Mouse (Mus musculus) ES-Bruce4 (cell line): ENCODE measurements around the gene Bdkrb1.
A peak's percentile ranks its signal among the peaks of the same experiment; 100 is the strongest.

ENCODE experiments used
- CTCF ChIP-seq: IDR thresholded peaks from one replicate; pipeline ENCODE4 v1.8.1; 2011; ENCODE audit warnings: low read depth, low read length
- EP300 ChIP-seq: IDR thresholded peaks from 2 replicates; pipeline ENCODE4 v1.6.1; 2011; ENCODE audit warnings: low read depth, low read length; ENCODE audit not compliant: insufficient read depth
- POLR2A ChIP-seq: IDR thresholded peaks from one replicate; pipeline ENCODE4 v1.8.1; 2011; ENCODE audit warnings: low read length; ENCODE audit not compliant: insufficient read depth

DNA sequence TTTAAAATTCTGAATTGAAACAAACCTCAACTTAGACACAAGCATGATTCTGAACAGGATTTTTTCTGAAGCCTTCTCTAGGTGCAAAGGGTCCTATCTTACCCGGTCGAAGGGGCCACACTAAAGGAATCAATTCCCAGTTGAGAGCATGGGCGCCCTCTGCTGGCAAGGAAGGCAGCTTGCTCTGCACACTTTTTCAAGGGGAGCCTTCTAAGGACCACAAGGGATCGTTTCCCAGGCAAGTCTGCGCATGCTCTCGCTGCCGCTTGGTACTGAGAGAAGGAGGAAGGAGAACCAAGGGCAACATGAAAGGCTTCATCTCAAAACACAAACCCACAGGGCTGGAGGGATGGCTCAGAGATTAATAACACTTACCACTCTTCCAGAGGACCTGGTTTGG, 8.9 kb downstream of the Bdkrb1 start:
- TF ChIP-seq CTCF: peak; percentile 84
- no peak for TF ChIP-seq EP300
- TF ChIP-seq POLR2A: no peak
